Mouse (Mus musculus): Measurements from ENCODE around the gene Siglecg. TPM values are rescaled to one million over a fixed set of nuclear protein-coding genes. Genes with fewer than 3 reads are reported as not detected.

Gene Siglecg
- polyA plus RNA-seq, 1 experiment from 2014 or later: 0.28 TPM

DNA sequence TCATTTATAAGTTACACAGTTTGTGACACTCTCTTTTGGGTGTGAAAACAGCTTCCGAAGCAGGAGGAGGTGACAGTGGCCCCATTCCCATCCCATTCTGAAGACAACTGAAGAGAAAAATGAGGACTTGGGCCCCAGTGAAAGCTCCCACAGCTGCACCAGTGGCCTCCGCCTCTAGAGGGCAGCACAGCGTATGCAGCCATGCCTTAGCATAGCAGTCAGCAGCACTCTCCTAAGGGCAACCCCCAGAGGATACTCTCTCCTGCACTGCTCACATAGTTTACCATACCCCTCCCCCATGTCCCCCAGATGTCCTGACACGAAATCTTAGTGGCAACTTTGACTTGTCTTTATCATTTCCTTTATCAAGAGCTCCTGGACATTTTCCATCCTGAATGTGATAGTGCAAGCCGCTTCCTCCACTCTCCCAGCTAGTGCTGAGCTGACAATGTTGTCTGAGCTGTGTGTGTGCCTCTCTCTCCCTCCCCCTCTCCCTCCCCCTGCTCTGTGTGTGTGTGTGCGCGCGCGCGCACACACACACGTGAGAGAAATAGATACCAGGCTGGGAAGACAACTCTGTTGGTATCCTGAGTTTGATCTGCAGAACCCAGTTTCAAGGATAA lies 15.1 kb downstream of the Siglecg start:
- peak; percentile 86 for ATAC-seq (ENCODE audit: low read depth)
- Histone ChIP-seq H3K4me3 (replicated peaks) (no peak overlapping the region), H3K9me3 (replicated peaks) (no peaks in the 10 kb centered on the region), H3K4me2 (peak overlapping the region; percentile 26; the same call in 1 of the 2 replicates), H3K9ac (no peak overlapping the region), H3K4me1 (replicated peaks) (peaks cover 6% of the 10 kb centered on the region), H3K27me3 (no peaks in the 10 kb centered on the region), H3K27ac (no peak overlapping the region), H3K36me3 (no peaks in the 10 kb centered on the region)
- 15% methylated on average over 11 of the region's 11 CpGs for WGBS (ENCODE audit: insufficient replicate concordance)
- DNase-seq: peak; percentile 54

DNA sequence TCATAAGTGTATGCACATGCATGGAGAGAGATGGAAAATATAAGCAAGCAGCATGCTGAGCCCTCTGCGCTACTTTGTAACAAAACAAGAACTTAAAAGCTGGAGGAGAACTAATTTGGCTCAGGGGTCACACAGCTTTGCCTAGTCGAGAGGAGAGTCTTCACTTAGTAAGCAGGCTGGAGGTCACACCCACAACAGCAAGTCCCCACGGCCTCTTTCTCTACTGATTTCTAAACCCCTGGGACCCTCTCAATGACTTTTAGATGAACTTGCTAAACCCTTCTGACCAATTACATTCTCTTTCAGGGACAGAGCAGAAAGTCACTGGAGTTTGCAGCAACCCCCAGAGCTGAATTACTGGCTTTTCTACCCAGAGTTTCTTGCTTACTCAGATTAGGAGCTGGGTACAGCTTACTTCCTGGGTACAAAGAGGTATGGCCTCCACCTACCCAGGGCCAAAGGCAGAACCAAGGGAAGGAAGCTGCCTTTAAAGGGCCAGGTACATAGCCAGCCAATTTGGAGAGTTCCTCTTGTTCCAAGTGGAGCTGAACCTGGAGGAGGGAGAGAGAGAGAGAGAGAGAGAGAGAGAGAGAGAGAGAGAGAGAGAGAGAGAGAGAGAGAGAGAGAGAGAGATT lies 16.1 kb downstream of the Siglecg start:
- H3K9me3 ChIP-seq (replicated peaks): no peaks in the 10 kb centered on the region
- peaks cover 6% of the 10 kb centered on the region for H3K4me1 ChIP-seq (replicated peaks)
- no peak overlapping the region for H3K9ac ChIP-seq
- no peak for DNase-seq
- ATAC-seq (ENCODE audit: low read depth): no peak
- H3K27me3 ChIP-seq: no peaks in the 10 kb centered on the region
- H3K27ac ChIP-seq: no peak overlapping the region
- H3K36me3 ChIP-seq: no peaks in the 10 kb centered on the region
- WGBS (ENCODE audit: insufficient replicate concordance): 53% methylated on average over 3 of the region's 3 CpGs
- no peak overlapping the region for H3K4me2 ChIP-seq
- no peak overlapping the region for H3K4me3 ChIP-seq (replicated peaks)

DNA sequence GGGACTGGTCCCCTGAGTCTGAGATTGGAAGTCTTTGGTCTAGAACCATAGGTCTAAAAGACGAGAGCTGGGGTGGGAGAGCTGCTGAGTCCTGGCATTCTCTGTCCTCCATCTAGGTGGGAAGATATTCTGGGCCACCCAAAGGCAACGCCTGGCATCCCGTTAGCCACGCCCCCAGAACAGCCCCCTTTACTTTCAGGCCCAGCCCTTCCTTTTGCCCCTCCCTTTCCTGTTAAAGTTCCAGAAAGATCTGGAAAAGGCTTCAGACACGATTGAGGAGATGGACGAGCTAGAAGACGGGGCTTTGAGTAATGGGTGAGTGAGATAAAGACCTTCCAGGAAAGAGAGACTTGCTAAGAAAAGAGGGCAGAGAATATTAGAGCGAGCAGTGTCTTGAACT lies 19.4 kb downstream of the Siglecg start, which contains the start of gene Lim2:
Gene Lim2 (plus strand): TSS at position 265 of the 400 bp plus-strand sequence.
- H3K4me2 ChIP-seq: no peak within 1 kb of the TSS
- ATAC-seq (ENCODE audit: low read depth): no peak
- WGBS (ENCODE audit: insufficient replicate concordance): 45% methylated on average over 8 of the region's 8 CpGs
- no peaks in the 10 kb centered on the region for H3K9me3 ChIP-seq (replicated peaks)
- H3K27ac ChIP-seq: no peak within 1 kb of the TSS
- H3K4me3 ChIP-seq (replicated peaks): no peak within 1 kb of the TSS
- peaks cover 6% of the 10 kb centered on the region for H3K4me1 ChIP-seq (replicated peaks)
- no peak for DNase-seq
- H3K9ac ChIP-seq: no peak within 1 kb of the TSS
- H3K27me3 ChIP-seq: no peaks in the 10 kb centered on the region
- H3K36me3 ChIP-seq: no peaks in the 10 kb centered on the region

DNA sequence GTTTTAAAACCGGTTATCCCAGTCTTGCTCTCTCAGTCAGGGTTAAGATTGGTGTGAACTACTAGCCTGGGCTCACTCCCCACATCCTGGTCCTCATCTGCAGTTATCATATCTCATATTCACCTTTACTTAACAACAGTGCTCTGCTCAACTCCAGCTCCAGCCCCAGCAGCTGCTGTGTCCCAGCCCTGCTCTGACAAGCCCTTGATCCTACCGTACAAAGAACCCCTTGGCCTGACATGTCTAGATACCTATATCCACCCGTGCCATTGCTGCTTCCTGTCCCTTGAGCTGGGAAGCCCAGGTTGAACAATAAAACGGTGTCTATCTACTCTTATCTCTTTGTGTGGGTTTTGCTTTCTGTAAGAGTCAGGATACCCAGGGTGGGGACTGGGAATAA lies 21.5 kb downstream of the Siglecg start:
- Histone ChIP-seq H3K4me1 (replicated peaks) (no peaks in the 10 kb centered on the region), H3K27me3 (no peaks in the 10 kb centered on the region), H3K36me3 (no peaks in the 10 kb centered on the region), H3K27ac (no peak overlapping the region), H3K9ac (no peak overlapping the region), H3K4me3 (replicated peaks) (no peak overlapping the region), H3K4me2 (no peak overlapping the region), H3K9me3 (replicated peaks) (no peaks in the 10 kb centered on the region)
- ATAC-seq (ENCODE audit: low read depth) (no peak), DNase-seq (no peak)
- WGBS (ENCODE audit: insufficient replicate concordance): 34% methylated on average over 4 of the region's 4 CpGs

DNA sequence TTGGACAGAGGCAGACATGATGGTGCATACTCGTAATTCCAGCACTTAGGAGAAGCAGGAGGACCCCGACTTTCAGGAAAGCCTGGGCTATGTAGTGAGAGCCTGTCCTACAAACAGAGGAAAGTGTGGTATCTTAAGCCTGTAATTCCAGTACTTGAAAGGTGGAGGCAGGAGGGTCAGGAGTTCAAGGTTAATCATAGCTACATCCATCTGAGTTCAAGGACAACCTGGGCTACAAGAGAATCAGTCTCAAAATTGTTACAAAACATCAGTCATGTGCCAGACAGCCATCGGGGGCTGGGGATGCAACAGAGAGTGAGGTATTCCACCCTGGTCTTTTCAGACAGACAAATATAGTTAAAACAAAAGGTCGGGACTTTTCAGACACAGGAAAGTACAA lies 24.9 kb downstream of the Siglecg start:
- 43% methylated on average over 4 of the region's 4 CpGs for WGBS (ENCODE audit: insufficient replicate concordance)
- no peak overlapping the region for H3K4me3 ChIP-seq (replicated peaks)
- no peak overlapping the region for H3K9ac ChIP-seq
- no peaks in the 10 kb centered on the region for H3K27me3 ChIP-seq
- no peak overlapping the region for H3K27ac ChIP-seq
- H3K36me3 ChIP-seq: no peaks in the 10 kb centered on the region
- H3K9me3 ChIP-seq (replicated peaks): no peaks in the 10 kb centered on the region
- ATAC-seq (ENCODE audit: low read depth): no peak
- H3K4me1 ChIP-seq (replicated peaks): peaks cover 10% of the 10 kb centered on the region
- no peak for DNase-seq
- H3K4me2 ChIP-seq: no peak overlapping the region

DNA sequence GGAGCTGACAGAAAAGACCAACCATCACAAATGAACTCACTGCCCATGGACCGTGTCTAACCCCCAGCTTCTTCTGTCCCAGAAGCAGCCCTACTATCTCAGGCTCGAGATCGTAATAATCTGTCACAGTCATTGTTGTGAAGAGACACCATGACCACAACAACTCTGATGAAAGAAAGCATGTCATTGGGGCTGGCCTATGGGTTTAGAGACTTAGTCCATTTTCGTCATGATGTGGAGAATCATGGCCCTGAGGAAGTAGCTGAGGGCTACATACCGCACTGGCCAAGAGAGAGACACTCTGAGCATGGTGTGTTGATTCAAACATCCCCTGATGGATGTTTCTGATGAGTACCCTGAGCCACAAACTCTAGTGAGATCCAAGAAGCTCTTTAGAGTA lies 26.7 kb downstream of the Siglecg start:
- no peak for DNase-seq

DNA sequence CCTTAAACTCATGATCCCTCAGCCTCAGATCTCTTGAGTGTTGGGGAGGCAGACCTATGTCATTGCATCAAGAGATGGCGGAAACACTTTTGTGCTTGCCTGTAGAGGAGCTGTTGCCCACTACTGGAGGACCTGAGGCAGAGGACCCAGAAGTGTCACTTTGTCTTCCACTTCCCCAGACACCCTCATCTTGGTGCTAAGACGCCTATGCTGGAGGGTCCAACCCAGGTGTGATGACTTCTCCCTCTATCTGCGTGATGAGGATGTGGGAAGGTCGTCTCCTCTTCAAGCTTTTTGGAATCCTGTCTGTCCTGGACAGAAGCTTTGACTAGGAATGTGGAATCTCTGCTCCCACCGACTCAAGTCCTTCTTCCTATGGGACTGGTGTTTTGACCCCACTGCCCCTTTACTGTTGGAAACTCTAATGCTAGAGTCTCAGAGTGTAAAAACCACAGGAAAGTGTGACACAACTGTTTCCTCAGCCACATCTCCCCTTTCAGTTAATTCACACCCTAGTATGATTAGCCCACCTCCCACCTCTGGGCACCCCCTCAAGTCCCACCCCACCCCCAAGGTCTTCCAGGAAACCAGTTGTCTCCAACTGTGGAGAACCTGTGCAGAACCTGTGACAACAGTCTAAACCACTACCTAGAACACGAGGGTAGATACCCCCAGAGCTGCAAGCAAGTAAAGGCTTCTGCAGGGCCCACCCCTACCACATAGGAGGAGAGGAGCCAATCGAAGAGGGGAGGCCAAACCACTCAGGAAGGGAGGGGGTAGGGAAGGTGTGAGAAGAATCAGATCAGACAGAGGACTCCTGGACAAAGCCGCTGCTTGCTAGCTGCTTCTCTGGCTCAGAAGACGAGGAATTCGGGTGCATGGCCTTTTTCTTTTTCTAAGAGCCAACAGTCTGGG lies 28.6 kb downstream of the Siglecg start, which contains the start of gene Nkg7:
Gene Nkg7 (plus strand): TSS at position 733 of the 915 bp plus-strand sequence.
- H3K27ac ChIP-seq: no peak within 1 kb of the TSS
- no peak for DNase-seq
- H3K9ac ChIP-seq: no peak within 1 kb of the TSS
- 42% methylated on average over 10 of the region's 10 CpGs for WGBS (ENCODE audit: insufficient replicate concordance)
- peaks cover 19% of the 10 kb centered on the region for H3K4me1 ChIP-seq (replicated peaks)
- no peak within 1 kb of the TSS for H3K4me3 ChIP-seq (replicated peaks)
- 0 out of 2 replicates have a peak within 1 kb of the TSS, but pooled peaks have one; percentile 1 for H3K4me2 ChIP-seq
- no peak for ATAC-seq (ENCODE audit: low read depth)
- no peaks in the 10 kb centered on the region for H3K9me3 ChIP-seq (replicated peaks)
- no peaks in the 10 kb centered on the region for H3K36me3 ChIP-seq
- no peaks in the 10 kb centered on the region for H3K27me3 ChIP-seq

More for the DNA sequence above, 26.7 kb downstream of the Siglecg start:
- ATAC-seq (ENCODE audit: low read depth): no peak
- no peak overlapping the region for H3K4me3 ChIP-seq (replicated peaks)
- no peak overlapping the region for H3K4me2 ChIP-seq
- no peaks in the 10 kb centered on the region for H3K36me3 ChIP-seq
- WGBS (ENCODE audit: insufficient replicate concordance): 70% methylated on average over 5 of the region's 5 CpGs
- H3K27me3 ChIP-seq: no peaks in the 10 kb centered on the region
- no peak overlapping the region for H3K9ac ChIP-seq
- no peaks in the 10 kb centered on the region for H3K9me3 ChIP-seq (replicated peaks)
- H3K27ac ChIP-seq: no peak overlapping the region
- peaks cover 10% of the 10 kb centered on the region for H3K4me1 ChIP-seq (replicated peaks)

DNA sequence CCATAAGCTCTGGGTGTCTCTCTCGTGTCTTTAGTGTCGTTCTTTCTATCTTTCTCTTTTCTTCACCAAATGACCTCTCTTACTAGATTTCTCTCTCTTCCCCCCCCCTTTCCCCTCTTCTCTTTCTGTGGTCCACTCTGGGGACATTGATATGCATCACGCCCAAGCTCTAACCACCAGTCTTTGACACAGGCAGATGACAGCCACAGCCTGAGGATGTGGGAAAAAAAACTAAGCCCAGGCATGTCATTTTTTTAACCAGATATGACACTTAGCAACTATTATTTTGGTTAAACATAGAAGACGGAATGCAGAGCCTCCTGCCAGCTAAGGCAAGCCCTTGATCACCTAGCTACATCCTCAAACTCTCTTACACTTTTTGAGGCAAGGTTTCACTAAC lies 30.6 kb downstream of the Siglecg start:
- Histone ChIP-seq H3K4me1 (replicated peaks) (peaks cover 31% of the 10 kb centered on the region), H3K27ac (no peak overlapping the region), H3K36me3 (no peaks in the 10 kb centered on the region), H3K27me3 (no peaks in the 10 kb centered on the region), H3K9ac (no peak overlapping the region), H3K9me3 (replicated peaks) (no peaks in the 10 kb centered on the region), H3K4me3 (replicated peaks) (no peak overlapping the region), H3K4me2 (no peak overlapping the region)
- no peak for ATAC-seq (ENCODE audit: low read depth)
- no peak for DNase-seq
- 24% methylated on average over 4 of the region's 4 CpGs for WGBS (ENCODE audit: insufficient replicate concordance)

DNA sequence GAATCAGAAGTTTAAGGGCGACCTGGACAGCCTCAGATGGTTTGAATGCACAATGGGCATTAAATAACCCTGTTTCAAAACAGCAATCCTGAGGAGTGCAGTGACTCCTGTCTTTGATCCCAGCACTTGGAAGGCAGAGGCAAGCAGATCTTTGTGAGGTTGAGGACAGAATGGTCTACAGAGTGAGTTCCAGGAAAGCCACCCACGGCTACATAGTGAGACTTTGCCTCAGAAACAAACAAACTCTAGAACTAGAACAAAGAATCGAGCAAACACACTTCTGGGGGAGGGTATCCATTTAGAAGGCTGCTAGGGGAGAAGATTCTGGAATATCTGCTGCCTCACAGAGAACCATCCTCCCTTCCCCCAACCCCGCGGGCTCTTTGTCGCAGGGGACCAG lies 32.5 kb downstream of the Siglecg start, which contains the start of gene Cldnd2:
Gene Cldnd2 (plus strand): TSS at position 301 of the 400 bp plus-strand sequence.
- H3K27ac ChIP-seq: 0 out of 2 replicates have a peak within 1 kb of the TSS, but pooled peaks have one; percentile 34
- no peaks in the 10 kb centered on the region for H3K27me3 ChIP-seq
- H3K4me1 ChIP-seq (replicated peaks): peaks cover 36% of the 10 kb centered on the region
- H3K36me3 ChIP-seq: no peaks in the 10 kb centered on the region
- ATAC-seq (ENCODE audit: low read depth) (no peak), DNase-seq (no peak)
- no peak within 1 kb of the TSS for H3K9ac ChIP-seq
- H3K4me2 ChIP-seq: no peak within 1 kb of the TSS
- H3K9me3 ChIP-seq (replicated peaks): no peaks in the 10 kb centered on the region
- WGBS (ENCODE audit: insufficient replicate concordance): 75% methylated on average over 6 of the region's 6 CpGs
- H3K4me3 ChIP-seq (replicated peaks): no peak within 1 kb of the TSS

DNA sequence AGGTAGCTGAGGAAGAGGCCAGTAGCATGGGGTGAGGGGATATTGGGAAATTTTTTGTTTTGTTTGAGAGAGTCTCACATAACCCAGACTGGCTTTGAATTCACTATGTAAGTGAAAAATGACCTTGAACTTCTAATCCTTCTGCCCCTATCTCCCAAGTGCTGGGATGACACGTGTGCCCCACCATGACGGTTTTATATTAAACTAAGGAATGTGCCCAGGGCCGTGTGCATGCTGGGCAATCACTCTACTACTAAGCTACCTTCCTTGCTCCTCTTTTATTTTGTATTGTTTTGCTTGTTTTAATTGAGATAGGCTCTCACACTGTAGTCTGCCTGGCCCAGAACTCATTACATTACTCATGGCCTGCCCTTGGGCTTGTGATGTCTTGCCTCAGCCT lies 33.1 kb downstream of the Siglecg start:
- Histone ChIP-seq H3K27ac (0 out of 2 replicates have a peak overlapping the region, but pooled peaks have one; percentile 34), H3K4me2 (no peak overlapping the region), H3K4me1 (replicated peaks) (peaks cover 38% of the 10 kb centered on the region), H3K27me3 (no peaks in the 10 kb centered on the region), H3K4me3 (replicated peaks) (no peak overlapping the region), H3K9me3 (replicated peaks) (no peaks in the 10 kb centered on the region), H3K9ac (no peak overlapping the region), H3K36me3 (no peaks in the 10 kb centered on the region)
- WGBS (ENCODE audit: insufficient replicate concordance): 70% methylated on average over 3 of the region's 3 CpGs
- no peak for ATAC-seq (ENCODE audit: low read depth)
- DNase-seq: no peak

DNA sequence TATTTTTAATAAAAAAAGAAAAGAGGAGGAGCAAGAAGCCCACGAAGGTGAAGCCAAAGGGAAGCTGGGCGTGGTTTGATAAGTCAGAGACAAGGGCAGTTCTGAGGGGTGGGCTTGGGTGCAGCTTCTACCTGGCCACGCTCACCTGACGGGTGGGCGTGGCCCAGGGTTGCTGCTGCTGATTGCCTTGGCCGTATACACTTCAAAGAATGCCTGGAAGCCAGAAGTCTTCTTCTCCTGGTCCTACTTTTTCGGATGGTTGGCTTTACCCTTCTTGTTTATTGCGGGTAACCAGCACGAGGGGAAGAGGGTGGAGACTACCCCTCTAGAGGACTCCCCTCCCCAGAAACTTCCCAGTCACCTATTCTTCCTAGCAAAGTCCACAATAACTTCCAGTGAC lies 34.7 kb downstream of the Siglecg start:
- Histone ChIP-seq H3K4me3 (replicated peaks) (peak overlapping the region; percentile 75), H3K36me3 (no peaks in the 10 kb centered on the region), H3K27me3 (no peaks in the 10 kb centered on the region), H3K9me3 (replicated peaks) (no peaks in the 10 kb centered on the region), H3K4me2 (peak overlapping the region; percentile 97), H3K27ac (peak overlapping the region; percentile 89), H3K9ac (peak overlapping the region; percentile 77), H3K4me1 (replicated peaks) (peaks cover 54% of the 10 kb centered on the region)
- DNase-seq: no peak
- no peak for ATAC-seq (ENCODE audit: low read depth)
- 5% methylated on average over 9 of the region's 9 CpGs for WGBS (ENCODE audit: insufficient replicate concordance)
